Mouse (Mus musculus) hindbrain, embryonic 16.5 days (tissue): ENCODE measurements at regions not wholly inside any gene's neighbourhood (a gene's known extent, or its start where the extent isn't known, plus 50 kb on each side); places are given as distances from the start of the nearest gene placed in this dataset. TPM values are rescaled to one million over a fixed set of nuclear protein-coding genes. Genes with fewer than 3 reads are reported as not detected.

Source experiments
- ATAC-seq: fragments of 200-750 bp; cut with Nextera tagmentation; 2 replicates; pipeline ENCODE4 v1.8.0; 2017; ENCODE audit warnings: moderate TSS enrichment, moderate library complexity
- H3K27ac ChIP-seq: fragments of 300-500 bp; sonication (generic); 2 replicates; pipeline ENCODE4 v1.5.1; 2014; ENCODE audit warnings: low read depth, mild to moderate bottlenecking, control low read depth, low read length, moderate library complexity
- H3K27me3 ChIP-seq: fragments of 300-500 bp; sonication (generic); replicated peaks from 2 replicates; pipeline ENCODE4 v1.6.1; 2014; ENCODE audit warnings: low read length; ENCODE audit not compliant: control insufficient read depth, insufficient read depth
- H3K36me3 ChIP-seq: fragments of 300-500 bp; sonication (generic); 2 replicates; pipeline ENCODE4 v1.6.1; 2014; ENCODE audit warnings: mild to moderate bottlenecking, low read length, moderate library complexity, mixed read lengths; ENCODE audit not compliant: control insufficient read depth, insufficient read depth
- H3K4me1 ChIP-seq: fragments of 300-500 bp; sonication (generic); 2 replicates; pipeline ENCODE4 v1.6.1; 2014; ENCODE audit warnings: low read depth, low read length; ENCODE audit not compliant: control insufficient read depth, insufficient read depth
- H3K4me2 ChIP-seq: fragments of 300-500 bp; sonication (generic); 2 replicates; pipeline ENCODE4 v1.6.1; 2014; ENCODE audit warnings: mild to moderate bottlenecking, low read length, control low read depth, moderate library complexity
- H3K4me3 ChIP-seq: fragments of 300-500 bp; sonication (generic); 2 replicates; pipeline ENCODE4 v1.5.1; 2014; ENCODE audit warnings: mild to moderate bottlenecking, low read length, control low read depth, moderate library complexity
- H3K9ac ChIP-seq: fragments of 300-500 bp; sonication (generic); 2 replicates; pipeline ENCODE4 v1.6.1; 2014; ENCODE audit warnings: low read depth, mild to moderate bottlenecking, control low read depth, low read length, moderate library complexity
- H3K9me3 ChIP-seq: fragments of 300-500 bp; sonication (generic); 2 replicates; pipeline ENCODE4 v1.6.1; 2014; ENCODE audit warnings: mild to moderate bottlenecking, low read length, moderate library complexity; ENCODE audit not compliant: control insufficient read depth
- WGBS: fragments of 180-500 bp; shearing (Covaris S2); extraction: QIAGEN DNeasy Blood & Tissue Kit; methylation state at CpG from one replicate; pipeline ENCODE4 v1.1.7; 2014; 5-methylcytosine and 5-hydroxymethylcytosine counted together
- microRNA-seq: library from miRNA; unstranded; fragments of <30 nt; microRNA quantifications from one replicate; pipeline ENCODE4, GENCODE M21; 2017

DNA sequence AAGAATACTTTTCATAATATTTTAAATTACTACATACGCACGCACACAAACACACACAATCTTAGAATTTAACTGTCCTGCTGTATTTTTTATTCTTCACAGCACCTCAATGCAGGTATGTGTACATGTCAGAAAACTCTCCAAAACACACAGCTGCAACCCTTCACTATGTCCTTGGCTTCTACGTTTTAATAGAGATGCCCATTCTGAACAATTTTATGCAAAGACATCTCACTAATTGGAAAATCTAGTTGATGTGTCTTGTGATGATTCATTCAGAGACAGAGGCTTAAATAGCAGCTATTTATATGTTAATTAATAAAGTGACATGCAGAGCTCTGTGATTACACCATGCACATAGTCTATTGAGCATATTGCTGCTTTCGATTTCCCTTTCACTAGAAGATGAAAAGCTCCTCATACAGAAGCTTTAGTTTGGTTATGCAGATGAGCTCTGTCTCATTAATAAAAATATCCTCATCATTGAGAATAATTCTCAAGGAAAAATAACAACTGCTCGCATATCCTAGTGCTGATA, 525.4 kb downstream of the Slco4c1 start:
- no peak overlapping the region for H3K9ac ChIP-seq
- 44% methylated on average over 5 of the region's 5 CpGs for WGBS
- ATAC-seq, result peak; percentile 76

GRCm38 (mm10) chr1:96315721-96316120, 556.2 kb downstream of the Slco4c1 start:
- Histone ChIP-seq H3K4me3 (no peak overlapping the region), H3K4me1 (no peaks in the 10 kb centered on the region), H3K4me2 (no peak overlapping the region), H3K9ac (no peak overlapping the region), H3K27me3 (no peaks in the 10 kb centered on the region), H3K36me3 (no peaks in the 10 kb centered on the region), H3K9me3 (no peaks in the 10 kb centered on the region), H3K27ac (no peak overlapping the region)
- ATAC-seq, result no peak
- 89% methylated on average over 1 of the region's 1 CpGs for WGBS

More for the DNA sequence above, 525.4 kb downstream of the Slco4c1 start:
- Histone ChIP-seq H3K4me1 (no peaks in the 10 kb centered on the region), H3K27me3 (no peaks in the 10 kb centered on the region), H3K4me3 (no peak overlapping the region), H3K36me3 (no peaks in the 10 kb centered on the region), H3K4me2 (no peak overlapping the region), H3K27ac (no peak overlapping the region), H3K9me3 (no peaks in the 10 kb centered on the region)

GRCm38 (mm10) chr1:96301238-96301637, 570.7 kb downstream of the Slco4c1 start:
- H3K9me3 ChIP-seq, result no peaks in the 10 kb centered on the region
- 17% methylated on average over 5 of the region's 5 CpGs for WGBS
- H3K27me3 ChIP-seq, result no peaks in the 10 kb centered on the region
- peak; percentile 65; the same call in 1 of the 2 replicates for ATAC-seq
- H3K36me3 ChIP-seq, result no peaks in the 10 kb centered on the region
- H3K27ac ChIP-seq, result no peak overlapping the region
- no peak overlapping the region for H3K9ac ChIP-seq
- no peak overlapping the region for H3K4me3 ChIP-seq
- no peaks in the 10 kb centered on the region for H3K4me1 ChIP-seq
- H3K4me2 ChIP-seq, result no peak overlapping the region

DNA sequence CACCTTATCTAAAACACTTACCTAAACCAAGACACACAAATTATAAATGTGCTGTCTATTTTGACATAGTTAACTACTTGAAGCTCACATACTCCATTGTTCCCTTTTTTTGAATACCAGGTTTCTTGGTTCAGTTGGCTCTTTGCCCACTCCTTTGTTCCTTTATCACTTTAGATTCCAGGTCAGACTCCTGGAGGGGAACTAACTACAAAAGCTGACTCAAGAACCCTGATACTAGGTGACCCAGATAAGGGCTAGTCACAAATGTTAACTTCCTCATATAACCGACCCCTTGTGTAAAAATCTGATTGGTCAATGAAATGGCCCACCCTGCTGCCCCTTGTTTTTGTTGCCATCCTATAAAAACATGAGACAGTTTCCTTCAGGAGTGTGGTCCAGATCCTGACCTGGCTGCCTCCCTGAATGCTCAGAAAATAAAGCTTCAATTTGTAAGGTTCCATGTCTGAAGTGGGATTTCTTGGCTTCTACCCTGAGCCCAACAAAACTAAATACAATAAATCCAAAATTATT, 593.9 kb downstream of the Slco4c1 start:
- WGBS, result 79% methylated on average over 1 of the region's 1 CpGs
- no peaks in the 10 kb centered on the region for H3K9me3 ChIP-seq
- no peaks in the 10 kb centered on the region for H3K36me3 ChIP-seq
- H3K27me3 ChIP-seq, result no peaks in the 10 kb centered on the region
- no peak overlapping the region for H3K9ac ChIP-seq
- no peak overlapping the region for H3K27ac ChIP-seq
- no peak overlapping the region for H3K4me3 ChIP-seq
- ATAC-seq, result no peak
- H3K4me1 ChIP-seq, result no peaks in the 10 kb centered on the region
- no peak overlapping the region for H3K4me2 ChIP-seq

- Histone ChIP-seq H3K4me1 (no peaks in the 10 kb centered on the region), H3K9ac (no peak overlapping the region), H3K4me2 (no peak overlapping the region), H3K36me3 (no peaks in the 10 kb centered on the region), H3K4me3 (no peak overlapping the region), H3K27ac (no peak overlapping the region), H3K27me3 (no peaks in the 10 kb centered on the region), H3K9me3 (no peaks in the 10 kb centered on the region)
- WGBS, result 58% methylated on average over 2 of the region's 2 CpGs
- ATAC-seq, result no peak
Measured at GRCm38 (mm10) chr1:96276646-96277045, 595.3 kb downstream of the Slco4c1 start.

Small RNA genes in the stretch of these regions (microRNA-seq; reads per million reads assigned to microRNA genes)
- gene Gm22917, result not detected
